Mouse (Mus musculus): ENCODE measurements around the gene Hspa1b. TPM values are rescaled to one million over a fixed set of nuclear protein-coding genes. Genes with fewer than 3 reads are reported as not detected.
"Not testable (repeated sequence)": the region's sequence is repeated elsewhere in the genome, so short reads cannot be mapped to it uniquely, and the experiment has no call there.

Gene Hspa1b
- polyA plus RNA-seq, 1 experiment from 2014 or later: 0.53 TPM

DNA sequence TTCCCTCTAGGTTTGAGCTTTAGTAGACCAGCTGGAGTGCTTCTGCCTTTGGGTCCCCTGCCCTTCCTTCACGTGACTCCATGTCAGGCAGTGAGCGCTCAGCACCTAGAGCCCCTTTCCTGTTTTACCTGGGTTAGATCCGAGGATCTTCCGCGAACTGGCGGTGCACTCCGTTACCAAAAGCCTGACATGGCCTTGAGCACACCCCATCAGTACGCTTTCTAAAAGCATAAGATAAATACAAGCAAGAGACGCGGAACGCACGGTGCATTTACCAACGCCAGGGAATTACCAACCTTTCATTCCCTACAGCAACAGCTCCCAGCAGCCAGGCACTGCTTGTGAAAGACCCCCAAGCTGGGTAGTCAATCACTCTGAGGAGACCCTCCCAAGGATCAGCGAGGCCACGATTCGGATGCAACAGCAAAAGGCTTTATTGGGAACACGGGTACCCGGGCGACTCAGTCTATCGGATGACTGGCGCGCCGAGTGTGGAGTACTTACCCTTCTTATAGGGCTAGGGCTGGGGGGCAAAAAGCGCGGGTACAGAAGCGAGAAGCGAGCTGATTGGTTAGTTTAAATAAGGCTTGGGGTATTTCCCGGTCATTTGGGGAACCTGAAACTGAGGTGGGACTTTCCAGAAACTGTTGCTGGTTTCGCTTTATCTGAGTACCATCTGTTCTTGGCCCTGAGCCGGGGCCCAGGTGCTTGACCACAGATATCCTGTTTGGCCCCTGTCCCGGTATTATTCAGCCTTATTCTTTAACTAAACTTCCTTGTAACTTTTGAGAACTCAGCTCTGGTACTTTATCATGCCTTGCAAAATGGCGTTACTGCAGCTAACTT, 41.1 kb upstream of the Hspa1b start:
- Histone ChIP-seq H3K4me1 (peaks cover 33% of the 10 kb centered on the region), H3K36me3 (peaks cover 45% of the 10 kb centered on the region), H3K4me2 (peak overlapping the region; percentile 99), H3K4me3 (peak overlapping the region; percentile 90), H3K27ac (peak overlapping the region; percentile 99), H3K9ac (peak overlapping the region; percentile 98)
- ATAC-seq (ENCODE audit: insufficient number of reproducible peaks, insufficient read depth, low FRiP score, low TSS enrichment, low read depth); H3K9me3 ChIP-seq; H3K27me3 ChIP-seq: not testable (repeated sequence)
- WGBS: 24% methylated on average over 30 of the region's 32 CpGs

DNA sequence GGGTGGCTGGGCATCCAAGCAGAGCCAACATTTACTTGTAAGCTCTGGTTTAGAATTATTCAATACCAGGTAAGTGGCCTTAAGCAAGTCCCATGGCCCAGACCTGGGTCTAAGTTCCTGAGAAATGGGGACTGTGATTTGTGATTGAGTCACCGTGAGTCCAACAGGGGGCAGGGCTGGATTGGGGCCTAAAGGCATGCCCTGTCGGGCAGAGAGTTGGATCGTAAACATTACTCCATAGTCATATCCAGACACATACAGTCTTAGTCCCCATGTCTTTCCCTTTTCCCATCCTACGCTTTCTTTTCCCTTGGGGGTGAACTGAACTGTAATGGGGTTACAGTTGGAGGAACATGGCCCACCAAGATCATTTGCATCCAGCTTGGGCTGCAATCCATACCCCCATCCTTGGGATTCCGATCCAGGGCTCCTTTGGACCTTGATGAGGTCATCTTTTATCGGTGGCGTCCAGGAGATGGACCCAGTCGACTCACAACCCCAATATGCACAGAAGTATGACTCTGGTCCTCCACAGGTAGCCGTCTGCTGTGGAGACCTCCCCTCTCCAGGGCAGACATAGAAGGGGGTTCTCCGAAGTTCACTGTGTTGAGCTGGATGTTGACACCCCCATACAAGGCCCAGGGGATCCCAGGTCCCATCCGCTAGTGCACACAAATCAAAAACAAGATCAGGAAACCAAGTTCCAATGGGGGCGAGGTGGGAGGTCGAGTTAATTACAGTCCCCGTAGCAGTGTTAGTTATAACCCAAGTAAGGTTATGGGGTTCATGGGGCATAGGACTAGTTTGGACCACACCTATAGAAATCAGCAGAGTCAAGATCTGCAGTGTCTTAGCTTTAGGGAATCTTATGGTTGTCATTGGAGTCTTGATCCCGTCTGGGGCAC, 39.7 kb upstream of the Hspa1b start:
- peaks cover 33% of the 10 kb centered on the region for H3K36me3 ChIP-seq

GRCm38 (mm10) chr17:34997142-34997483, 38.1 kb upstream of the Hspa1b start:
- no peak overlapping the region for H3K4me3 ChIP-seq
- no peak overlapping the region for H3K27ac ChIP-seq
- 94% methylated on average over 5 of the region's 5 CpGs for WGBS
- no peak for ATAC-seq (ENCODE audit: insufficient number of reproducible peaks, insufficient read depth, low FRiP score, low TSS enrichment, low read depth)
- H3K4me1 ChIP-seq: peaks cover 19% of the 10 kb centered on the region
- peaks cover 36% of the 10 kb centered on the region for H3K36me3 ChIP-seq
- H3K9me3 ChIP-seq: no peaks in the 10 kb centered on the region
- no peaks in the 10 kb centered on the region for H3K27me3 ChIP-seq
- H3K9ac ChIP-seq: peak overlapping the region; percentile 32
- peak overlapping the region; percentile 17; the same call in 1 of the 2 replicates for H3K4me2 ChIP-seq

More for the DNA sequence above, 39.7 kb upstream of the Hspa1b start:
- no peak for ATAC-seq (ENCODE audit: insufficient number of reproducible peaks, insufficient read depth, low FRiP score, low TSS enrichment, low read depth)
- Histone ChIP-seq H3K27ac (no peak overlapping the region), H3K4me2 (peak overlapping the region; percentile 99), H3K4me1 (peaks cover 33% of the 10 kb centered on the region), H3K9me3 (no peaks in the 10 kb centered on the region), H3K4me3 (peak overlapping the region; percentile 90), H3K9ac (no peak overlapping the region), H3K27me3 (no peaks in the 10 kb centered on the region)
- WGBS: 95% methylated on average over 15 of the region's 15 CpGs

- peaks cover 39% of the 10 kb centered on the region for H3K36me3 ChIP-seq
- no peaks in the 10 kb centered on the region for H3K9me3 ChIP-seq
- WGBS: 93% methylated on average over 14 of the region's 14 CpGs
- H3K4me1 ChIP-seq: peaks cover 18% of the 10 kb centered on the region
- no peak for ATAC-seq (ENCODE audit: insufficient number of reproducible peaks, insufficient read depth, low FRiP score, low TSS enrichment, low read depth)
- no peak overlapping the region for H3K27ac ChIP-seq
- no peak overlapping the region for H3K4me3 ChIP-seq
- H3K9ac ChIP-seq: peak overlapping the region; percentile 32; the same call in 1 of the 2 replicates
- no peaks in the 10 kb centered on the region for H3K27me3 ChIP-seq
- peak overlapping the region; percentile 17; the same call in 1 of the 2 replicates for H3K4me2 ChIP-seq
Measured at GRCm38 (mm10) chr17:34996411-34997141, 37.5 kb upstream of the Hspa1b start.

DNA sequence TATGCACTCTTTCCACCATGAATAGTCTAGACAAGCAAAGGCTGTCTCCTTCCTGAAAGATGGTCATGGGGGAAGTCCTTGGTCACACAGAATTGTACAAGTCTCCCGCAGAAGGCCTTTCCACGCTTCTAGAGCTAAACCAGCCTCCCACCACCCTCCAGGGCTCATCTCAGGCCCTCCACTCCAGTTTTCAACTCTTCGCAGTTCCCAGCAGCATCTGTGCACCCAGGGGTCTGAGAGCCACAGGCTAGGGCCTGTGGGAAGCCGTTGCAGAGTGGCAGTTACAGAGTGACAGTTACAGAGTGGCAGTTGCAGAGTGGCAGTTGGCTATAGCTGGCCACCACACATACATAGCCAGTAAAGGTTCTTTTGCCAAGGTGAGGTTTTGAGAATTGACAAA, 36.9 kb upstream of the Hspa1b start:
- peaks cover 18% of the 10 kb centered on the region for H3K4me1 ChIP-seq
- not testable (repeated sequence) for H3K27ac ChIP-seq; H3K9ac ChIP-seq; ATAC-seq (ENCODE audit: insufficient number of reproducible peaks, insufficient read depth, low FRiP score, low TSS enrichment, low read depth); H3K4me3 ChIP-seq; H3K4me2 ChIP-seq; H3K9me3 ChIP-seq; H3K27me3 ChIP-seq
- peaks cover 45% of the 10 kb centered on the region for H3K36me3 ChIP-seq
- WGBS: 95% methylated on average over 4 of the region's 4 CpGs

GRCm38 (mm10) chr17:34995192-34995591, 36.2 kb upstream of the Hspa1b start:
- 93% methylated on average over 4 of the region's 4 CpGs for WGBS
- not testable (repeated sequence) for ATAC-seq (ENCODE audit: insufficient number of reproducible peaks, insufficient read depth, low FRiP score, low TSS enrichment, low read depth); H3K27me3 ChIP-seq; H3K27ac ChIP-seq; H3K9ac ChIP-seq; H3K9me3 ChIP-seq; H3K4me3 ChIP-seq; H3K4me2 ChIP-seq
- Histone ChIP-seq H3K36me3 (peaks cover 52% of the 10 kb centered on the region), H3K4me1 (peaks cover 18% of the 10 kb centered on the region)

- Histone ChIP-seq H3K27me3 (no peaks in the 10 kb centered on the region), H3K4me1 (peaks cover 14% of the 10 kb centered on the region), H3K4me3 (no peak overlapping the region), H3K36me3 (peaks cover 52% of the 10 kb centered on the region), H3K4me2 (no peak overlapping the region), H3K9me3 (no peaks in the 10 kb centered on the region), H3K9ac (no peak overlapping the region), H3K27ac (no peak overlapping the region)
- ATAC-seq (ENCODE audit: insufficient number of reproducible peaks, insufficient read depth, low FRiP score, low TSS enrichment, low read depth): no peak
Measured at GRCm38 (mm10) chr17:34994751-34995150, 35.7 kb upstream of the Hspa1b start.

- H3K4me2 ChIP-seq: no peak overlapping the region
- ATAC-seq (ENCODE audit: insufficient number of reproducible peaks, insufficient read depth, low FRiP score, low TSS enrichment, low read depth): no peak
- peaks cover 32% of the 10 kb centered on the region for H3K36me3 ChIP-seq
- no peak overlapping the region for H3K27ac ChIP-seq
- peaks cover 13% of the 10 kb centered on the region for H3K4me1 ChIP-seq
- no peak overlapping the region for H3K4me3 ChIP-seq
- no peaks in the 10 kb centered on the region for H3K27me3 ChIP-seq
- WGBS: 76% methylated on average over 2 of the region's 2 CpGs
- H3K9ac ChIP-seq: no peak overlapping the region
- H3K9me3 ChIP-seq: no peaks in the 10 kb centered on the region
Measured at GRCm38 (mm10) chr17:34984218-34984617, 25.2 kb upstream of the Hspa1b start.

- under 1% methylated on average over 15 of the region's 15 CpGs for WGBS
- Histone ChIP-seq H3K27ac (peak overlapping the region; percentile 100), H3K27me3 (no peaks in the 10 kb centered on the region), H3K36me3 (peaks cover 20% of the 10 kb centered on the region), H3K4me3 (peak overlapping the region; percentile 87), H3K4me2 (peak overlapping the region; percentile 88), H3K9me3 (no peaks in the 10 kb centered on the region), H3K4me1 (peaks cover 13% of the 10 kb centered on the region), H3K9ac (peak overlapping the region; percentile 94)
- no peak for ATAC-seq (ENCODE audit: insufficient number of reproducible peaks, insufficient read depth, low FRiP score, low TSS enrichment, low read depth)
Measured at GRCm38 (mm10) chr17:34982328-34982727, 23.3 kb upstream of the Hspa1b start.

- no peaks in the 10 kb centered on the region for H3K9me3 ChIP-seq
- peak within 1 kb of the TSS; percentile 100 for H3K27ac ChIP-seq
- peak; percentile 89 for ATAC-seq (ENCODE audit: insufficient number of reproducible peaks, insufficient read depth, low FRiP score, low TSS enrichment, low read depth)
- peak within 1 kb of the TSS; percentile 94 for H3K9ac ChIP-seq
- H3K4me2 ChIP-seq: peak within 1 kb of the TSS; percentile 88
- under 1% methylated on average over 58 of the region's 58 CpGs for WGBS
- peaks cover 22% of the 10 kb centered on the region for H3K36me3 ChIP-seq
- H3K27me3 ChIP-seq: no peaks in the 10 kb centered on the region
- peak within 1 kb of the TSS; percentile 87 for H3K4me3 ChIP-seq
- H3K4me1 ChIP-seq: peaks cover 13% of the 10 kb centered on the region
Measured at GRCm38 (mm10) chr17:34981690-34982180, 22.7 kb upstream of the Hspa1b start, which contains the start of gene Lsm2. TSS of gene Lsm2 (plus strand) at chr17:34981862.

DNA sequence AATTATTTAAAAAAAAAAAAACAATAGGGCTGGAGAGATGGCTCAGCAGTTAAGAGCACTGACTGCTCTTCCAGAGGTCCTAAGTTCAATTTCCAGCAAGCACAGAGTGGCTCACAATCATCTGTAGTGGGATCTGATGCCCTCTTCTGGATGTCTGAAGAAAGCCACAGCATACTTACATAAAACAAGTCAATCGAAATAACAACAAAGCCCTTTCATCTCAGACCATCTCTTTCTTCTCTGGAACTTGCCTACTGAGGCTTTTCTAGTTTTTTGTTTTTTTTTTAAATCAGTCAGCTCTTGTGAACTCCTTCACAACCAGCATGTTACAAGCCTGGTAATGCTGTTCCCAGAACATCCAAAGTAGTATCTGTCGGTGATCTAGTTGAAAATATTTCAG, 21.6 kb upstream of the Hspa1b start:
- no peak for ATAC-seq (ENCODE audit: insufficient number of reproducible peaks, insufficient read depth, low FRiP score, low TSS enrichment, low read depth)
- H3K27ac ChIP-seq: no peak overlapping the region

More for the DNA sequence above, 21.6 kb upstream of the Hspa1b start:
- 10% methylated on average over 2 of the region's 2 CpGs for WGBS
- Histone ChIP-seq H3K4me2 (peak overlapping the region; percentile 88), H3K9ac (peak overlapping the region; percentile 94), H3K4me1 (peaks cover 13% of the 10 kb centered on the region), H3K36me3 (peaks cover 11% of the 10 kb centered on the region), H3K9me3 (no peaks in the 10 kb centered on the region), H3K27me3 (no peaks in the 10 kb centered on the region), H3K4me3 (peak overlapping the region; percentile 87)

All from embryonic facial prominence, embryonic 13.5 days (tissue).